Comparison of ENCODE assay signal across 16 mouse cellular contexts in the genomic region with DNA sequence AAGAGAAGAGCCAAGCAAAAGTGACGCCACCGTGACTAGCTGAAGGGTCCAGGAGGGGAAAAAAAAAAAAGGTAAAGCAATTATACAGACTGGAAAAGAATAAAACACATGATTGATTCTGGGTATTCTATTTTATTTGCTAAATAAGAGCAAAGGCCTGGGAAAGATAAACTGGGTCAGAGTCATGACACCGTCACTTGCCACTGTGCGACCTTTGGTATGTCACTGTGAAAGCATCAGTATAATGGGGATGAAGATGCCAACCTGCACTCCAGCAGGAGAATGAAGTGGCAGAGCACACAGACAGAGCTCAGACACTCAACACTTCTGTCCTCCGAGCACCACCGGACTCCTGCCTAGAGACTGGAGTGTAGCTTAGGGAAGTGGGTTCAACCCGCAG. TPM values are rescaled to one million over a fixed set of nuclear protein-coding genes. Genes with fewer than 3 reads are reported as not detected.
DNase-seq lines count a peak whose midpoint lies in the region; ATAC-seq and TF ChIP-seq lines count a peak whose summit lies in the region.
"Had no signal": no experiment of that assay in that cellular context is flagged by ENCODE, and none has a peak within 500 bp of the region (broad histone marks: within the 10 kb centered on the region; RNA-seq: fewer than 3 reads in every experiment).

No protein-coding gene starts in this region.

- 85% methylated on average over 7 of the region's 7 CpGs for whole genome bisulfite sequencing in forebrain, embryonic 15.5 days
- WGBS in forebrain, embryonic 11.5 days: 92% methylated on average over 7 of the region's 7 CpGs
- 82% methylated on average over 7 of the region's 7 CpGs for WGBS in heart, embryonic 15.5 days
- 84% methylated on average over 7 of the region's 7 CpGs for WGBS in lung, embryonic 16.5 days
- WGBS in olfactory bulb, adult 2 months: 72% methylated on average over 7 of the region's 7 CpGs

- no peak for DNase-seq in forebrain, embryonic 11.5 days (ENCODE audit: low spot score)
- no peak for DNase-seq in heart, adult 11 months
- no peak for DNase-seq in lung, adult 18-20 months
- no peak for DNase-seq in urinary bladder, postnatal 10 days (ENCODE audit: low spot score)
- DNase-seq: cerebellum, adult 8-10 months; embryo, embryonic 11 days; gastrocnemius, postnatal 10 days; lung, postnatal 14 days; thymus, postnatal 4 days had no signal

- H3K4me3 ChIP-seq in forebrain, embryonic 15.5 days: no peak overlapping the region
- H3K4me3 ChIP-seq in forebrain, embryonic 11.5 days (ENCODE audit: low read depth, low read length): no peak overlapping the region
- H3K4me3 ChIP-seq in heart, embryonic 15.5 days: no peak overlapping the region
- H3K4me3 ChIP-seq in lung, embryonic 16.5 days (ENCODE audit: low read length): no peak overlapping the region
- no peak overlapping the region for H3K4me3 ChIP-seq in olfactory bulb, adult 2 months (ENCODE audit: insufficient read depth, low read depth, low read length)
- H3K4me3 ChIP-seq: midbrain, embryonic 12.5 days had no signal

- ATAC-seq in forebrain, embryonic 15.5 days (replicated peaks): no peak
- ATAC-seq in forebrain, embryonic 11.5 days (replicated peaks; ENCODE audit: low FRiP score): no peak
- ATAC-seq in heart, embryonic 15.5 days (replicated peaks; ENCODE audit: insufficient number of reproducible peaks, insufficient read depth, low FRiP score, low read depth): no peak
- no peak for ATAC-seq in lung, embryonic 16.5 days (ENCODE audit: low read depth)
- ATAC-seq: inflammation-experienced regulatory T-cells, adult 6 months; Patski had no signal

- no peaks in the 10 kb centered on the region for H3K9me3 ChIP-seq in forebrain, embryonic 15.5 days
- H3K9me3 ChIP-seq in forebrain, embryonic 11.5 days (ENCODE audit: control insufficient read depth, low read length): no peaks in the 10 kb centered on the region
- no peaks in the 10 kb centered on the region for H3K9me3 ChIP-seq in heart, embryonic 15.5 days (replicated peaks)
- H3K9me3 ChIP-seq in lung, embryonic 16.5 days (ENCODE audit: control insufficient read depth, low read length): no peaks in the 10 kb centered on the region
- H3K9me3 ChIP-seq: midbrain, embryonic 12.5 days had no signal

- no peaks in the 10 kb centered on the region for H3K27me3 ChIP-seq in forebrain, embryonic 15.5 days
- H3K27me3 ChIP-seq in forebrain, embryonic 11.5 days (ENCODE audit: control insufficient read depth, insufficient read depth, low read length): no peaks in the 10 kb centered on the region
- H3K27me3 ChIP-seq in heart, embryonic 15.5 days: no peaks in the 10 kb centered on the region
- no peaks in the 10 kb centered on the region for H3K27me3 ChIP-seq in lung, embryonic 16.5 days (ENCODE audit: control insufficient read depth, insufficient read depth, low read depth, low read length)
- H3K27me3 ChIP-seq: midbrain, embryonic 12.5 days; Patski had no signal

- H3K27ac ChIP-seq in forebrain, embryonic 15.5 days (replicated peaks): peak overlapping the region; percentile 85
- H3K27ac ChIP-seq in forebrain, embryonic 11.5 days (ENCODE audit: low read depth, low read length): no peak overlapping the region
- H3K27ac ChIP-seq in heart, embryonic 15.5 days: peak overlapping the region; percentile 58; the same call in 1 of the 2 replicates
- peak overlapping the region; percentile 44; the same call in 1 of the 2 replicates for H3K27ac ChIP-seq in lung, embryonic 16.5 days (ENCODE audit: low read length)
- peak overlapping the region; percentile 81 for H3K27ac ChIP-seq in olfactory bulb, adult 2 months (ENCODE audit: insufficient read depth, low read depth, low read length)
- H3K27ac ChIP-seq: midbrain, embryonic 12.5 days had no signal

- TF ChIP-seq CTCF in olfactory bulb, adult 2 months (IDR thresholded peaks at IDR 0.05; ENCODE audit: insufficient read depth, low read depth, low read length): no peak

- H3K36me3 ChIP-seq in forebrain, embryonic 15.5 days: no peaks in the 10 kb centered on the region
- H3K36me3 ChIP-seq in forebrain, embryonic 11.5 days (ENCODE audit: control insufficient read depth, insufficient read depth, low read length): no peaks in the 10 kb centered on the region
- H3K36me3 ChIP-seq in heart, embryonic 15.5 days: no peaks in the 10 kb centered on the region
- H3K36me3 ChIP-seq in lung, embryonic 16.5 days (ENCODE audit: control insufficient read depth, insufficient read depth, low read length): no peaks in the 10 kb centered on the region
- H3K36me3 ChIP-seq: midbrain, embryonic 12.5 days had no signal

- H3K4me1 ChIP-seq in forebrain, embryonic 15.5 days: peaks cover 61% of the 10 kb centered on the region
- 0 out of 2 replicates have a peak, but pooled peaks cover 3% of the 10 kb centered on the region for H3K4me1 ChIP-seq in forebrain, embryonic 11.5 days (replicated peaks; ENCODE audit: control insufficient read depth, insufficient read depth, low read length)
- peaks cover 61% of the 10 kb centered on the region for H3K4me1 ChIP-seq in heart, embryonic 15.5 days (replicated peaks)
- peaks cover 35% of the 10 kb centered on the region for H3K4me1 ChIP-seq in lung, embryonic 16.5 days (replicated peaks; ENCODE audit: control insufficient read depth, insufficient read depth, low read length)
- peaks cover 40% of the 10 kb centered on the region for H3K4me1 ChIP-seq in olfactory bulb, adult 2 months (ENCODE audit: control insufficient read depth, insufficient read depth, low read length)

- no peak overlapping the region for H3K4me2 ChIP-seq in forebrain, embryonic 15.5 days (replicated peaks)
- H3K4me2 ChIP-seq in forebrain, embryonic 11.5 days (ENCODE audit: low read depth, low read length, severe bottlenecking): no peak overlapping the region
- H3K4me2 ChIP-seq in heart, embryonic 15.5 days: no peak overlapping the region
- no peak overlapping the region for H3K4me2 ChIP-seq in lung, embryonic 16.5 days (ENCODE audit: low read depth, low read length)
- H3K4me2 ChIP-seq: midbrain, embryonic 12.5 days had no signal

- TF ChIP-seq POLR2A in olfactory bulb, adult 2 months (IDR thresholded peaks at IDR 0.05; ENCODE audit: insufficient read depth, low read depth, low read length): no peak

- H3K9ac ChIP-seq in forebrain, embryonic 15.5 days (replicated peaks): no peak overlapping the region
- no peak overlapping the region for H3K9ac ChIP-seq in forebrain, embryonic 11.5 days (ENCODE audit: low read length)
- no peak overlapping the region for H3K9ac ChIP-seq in heart, embryonic 15.5 days
- H3K9ac ChIP-seq in lung, embryonic 16.5 days (ENCODE audit: low read length): no peak overlapping the region
- H3K9ac ChIP-seq: midbrain, embryonic 12.5 days had no signal

RNA-seq across cellular contexts. Expression of a gene that starts 34.7 kb away (rescaled TPM):
- 17.0 and 20.9 TPM in 2 replicates for polyA plus RNA-seq in forebrain, embryonic 15.5 days (2015; fragmentation: Nextera tagmentation; extraction: Ambion mirVana)
- 11.9 and 15.5 TPM in 2 replicates for polyA plus RNA-seq in forebrain, embryonic 11.5 days (2014; fragmentation: Nextera tagmentation; extraction: Ambion mirVana)
- 16.9 and 21.7 TPM in 2 replicates for polyA plus RNA-seq in heart, embryonic 15.5 days (2015; fragmentation: Nextera tagmentation; extraction: Ambion mirVana)
- 18.6 and 20.8 TPM in 2 replicates for polyA plus RNA-seq in lung, embryonic 16.5 days (2015; fragmentation: Nextera tagmentation; extraction: Ambion mirVana)
- not detected in 2 replicates for polyA plus RNA-seq in olfactory bulb, adult 2 months (2012; ENCODE audit: insufficient read depth, insufficient read length, low replicate concordance, missing spikeins)
